Mouse (Mus musculus): ENCODE measurements around the gene Hpgd.

The Hpgd gene

DNA sequence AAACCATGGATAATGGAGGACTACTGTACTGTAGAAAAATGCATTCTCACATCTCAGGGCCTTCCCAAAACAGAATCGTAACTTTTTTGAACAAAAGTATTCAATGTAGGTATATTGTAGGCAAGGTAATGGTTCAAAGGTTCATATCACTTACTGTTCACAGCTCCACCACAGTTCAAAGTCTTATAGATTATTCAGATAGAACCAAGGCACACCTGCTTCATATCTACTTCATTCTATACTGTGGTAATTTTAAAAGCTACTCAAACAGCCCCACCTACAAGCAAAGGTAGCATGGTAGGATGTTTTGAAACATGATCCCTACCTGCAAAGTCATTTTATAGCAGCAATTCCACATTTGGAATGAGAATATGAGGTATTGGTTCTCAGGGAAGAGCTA is 28.9 kb downstream of the Hpgd start:
- DNase-seq (ENCODE audit: low spot score in 2 of 2), result no peak

- DNase-seq (ENCODE audit: low spot score in 2 of 2), result no peak
Observed at GRCm38 (mm10) chr8:56327709-56328108, 33.3 kb downstream of the Hpgd start.

DNA sequence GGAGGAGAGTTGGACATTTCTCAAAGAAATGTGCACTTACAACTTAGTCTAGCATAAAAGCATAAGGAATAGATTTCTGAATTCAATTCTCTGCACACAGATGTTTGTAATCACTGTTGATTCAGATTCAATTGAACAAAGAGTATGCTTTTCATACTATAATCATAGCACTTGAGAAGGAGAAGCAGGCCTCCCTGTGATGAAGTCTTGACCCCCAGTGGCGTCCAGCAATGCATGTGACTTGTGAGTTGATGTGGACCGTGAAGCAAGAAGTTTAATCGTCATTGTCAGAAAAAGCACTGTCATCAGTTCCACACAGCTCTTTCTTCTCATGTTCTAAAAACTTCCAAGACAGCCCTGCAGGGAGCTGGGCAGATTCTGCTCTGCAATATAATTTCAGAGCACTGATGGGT is 33.8 kb downstream of the Hpgd start:
- DNase-seq (ENCODE audit: low spot score in 2 of 2), result no peak

DNA sequence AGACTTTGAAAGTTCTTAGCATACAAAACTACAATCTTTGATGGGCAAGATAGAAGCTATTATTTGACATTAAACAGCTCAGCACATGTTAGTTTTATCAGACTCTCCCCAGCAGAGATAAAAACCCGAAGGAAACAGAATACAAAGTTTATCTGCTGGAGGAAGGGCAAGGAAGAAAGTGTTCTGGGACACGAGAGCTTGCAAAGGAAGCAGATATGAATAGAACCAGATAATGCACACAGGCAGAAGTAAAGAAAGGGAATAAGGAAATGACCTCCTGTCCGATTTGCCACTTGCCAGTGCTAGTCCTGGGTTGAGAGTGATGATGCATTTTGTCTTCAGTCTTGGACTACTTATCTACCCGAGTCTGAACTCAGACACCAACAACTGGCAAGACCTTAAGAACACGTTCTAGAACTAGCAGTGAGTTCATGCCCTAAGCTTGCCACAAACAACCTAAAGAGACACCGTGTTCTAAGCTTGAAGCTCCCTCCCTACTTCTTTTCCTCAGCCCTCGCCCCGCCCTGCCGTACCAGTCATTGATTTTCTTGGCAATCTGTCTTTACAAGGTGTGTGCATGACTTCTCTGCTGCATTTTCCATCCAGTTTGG is 41.1 kb downstream of the Hpgd start:
- DNase-seq (ENCODE audit: low spot score in 2 of 2), result no peak

DNA sequence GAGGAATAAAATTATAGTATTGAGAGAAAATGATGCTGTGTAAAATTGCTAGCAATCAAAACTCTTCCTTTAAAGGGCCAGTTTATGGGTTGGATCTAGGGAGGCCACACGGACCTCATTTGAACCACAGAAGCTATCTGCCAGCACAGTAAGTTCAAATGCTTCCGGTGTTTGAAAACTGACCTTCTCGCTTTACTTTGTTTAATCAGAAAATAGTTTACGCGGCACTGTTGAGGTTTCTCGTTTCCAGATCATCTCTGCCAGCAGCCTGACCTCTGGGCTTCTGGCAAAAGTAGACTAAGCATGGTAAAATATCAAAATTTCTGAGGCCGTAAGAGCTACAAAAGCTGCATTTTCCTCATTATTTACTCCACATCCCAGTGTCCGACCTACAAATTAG is 42.4 kb downstream of the Hpgd start:
- no peak for DNase-seq (ENCODE audit: low spot score in 2 of 2)

- DNase-seq (ENCODE audit: low spot score in 2 of 2), result no peak
Observed at GRCm38 (mm10) chr8:56343505-56343904, 49.1 kb downstream of the Hpgd start.

GRCm38 (mm10) chr8:56343940-56344339 is 49.6 kb downstream of the Hpgd start:
- no peak for DNase-seq (ENCODE audit: low spot score in 2 of 2)

GRCm38 (mm10) chr8:56344359-56344758 is 50.0 kb downstream of the Hpgd start:
- DNase-seq (ENCODE audit: low spot score in 2 of 2), result no peak

- no peak for DNase-seq (ENCODE audit: low spot score in 2 of 2)
Observed at GRCm38 (mm10) chr8:56345641-56346420, 51.4 kb downstream of the Hpgd start.

- no peak for DNase-seq (ENCODE audit: low spot score in 2 of 2)
Observed at GRCm38 (mm10) chr8:56363180-56363579, 68.8 kb downstream of the Hpgd start.

All from thymus, postnatal 10 days (tissue).